Mouse (Mus musculus) thymus, postnatal 36 days (tissue): ENCODE results near the gene Tent4b.

ENCODE experiments used
- DNase-seq, 2 experiments: peaks; one replicate each; pipeline ENCODE4 v3.0.0; 2022; ENCODE audit warnings: mixed read lengths in 2 of 2

Gene Tent4b

GRCm38 (mm10) chr8:88306511-88306910 is 107.5 kb downstream of the Tent4b start:
- peak in 1 of 2 experiments; percentile 38 for DNase-seq

DNA sequence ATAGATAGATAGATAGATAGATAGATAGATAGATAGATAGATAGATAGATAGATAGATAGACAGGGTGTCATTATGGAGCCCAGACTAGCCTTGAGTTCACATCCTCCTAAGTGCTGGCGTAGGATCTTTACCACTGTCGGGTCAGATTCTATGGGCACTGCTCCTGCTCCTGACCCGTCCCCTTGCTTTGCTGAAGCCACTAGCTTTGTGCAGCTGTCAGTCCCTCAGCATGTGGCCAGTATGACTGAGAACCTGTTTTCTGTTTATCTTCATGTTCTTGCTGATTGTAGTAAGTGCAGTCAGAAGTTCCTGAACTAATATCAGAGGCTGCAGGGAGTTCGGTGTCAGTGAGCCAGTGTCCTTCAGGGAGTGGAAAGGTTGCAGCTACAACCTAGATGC is 108.7 kb downstream of the Tent4b start:
- DNase-seq = no peak
